Mouse (Mus musculus) cerebellum, adult 2 months (tissue): ENCODE measurements around the gene Hamp. TPM values are rescaled to one million over a fixed set of nuclear protein-coding genes. Genes with fewer than 3 reads are reported as not detected.
A peak's percentile ranks its signal among the peaks of the same experiment; 100 is the strongest.

ENCODE experiments used
- DNase-seq, 2 experiments: peaks; one replicate each; pipeline ENCODE4 v3.0.0; 2021
- H3K27ac ChIP-seq: fragments of 200-500 bp; 2 replicates; pipeline ENCODE4 v1.5.1; 2012; ENCODE audit warnings: low read length, control low read depth, inconsistent platforms; ENCODE audit not compliant: insufficient read depth
- H3K27me3 ChIP-seq: fragments of 200-500 bp; 2 replicates; pipeline ENCODE4 v1.6.1; 2012; ENCODE audit warnings: inconsistent platforms, mild to moderate bottlenecking, low read length, moderate library complexity; ENCODE audit not compliant: control insufficient read depth, insufficient read depth
- H3K4me1 ChIP-seq: fragments of 200-500 bp; 2 replicates; pipeline ENCODE4 v1.6.1; 2011; ENCODE audit warnings: low read length; ENCODE audit not compliant: control insufficient read depth, insufficient read depth
- H3K4me3 ChIP-seq: fragments of 200-500 bp; replicated peaks from 2 replicates; pipeline ENCODE3; 2011; ENCODE audit warnings: mild to moderate bottlenecking, low read depth, low read length, control low read depth; ENCODE audit not compliant: insufficient read depth
- CTCF ChIP-seq: fragments of 200-500 bp; IDR thresholded peaks from 2 replicates; pipeline ENCODE4 v1.5.1; 2011; ENCODE audit warnings: low read depth, mild to moderate bottlenecking, control low read depth, low read length, moderate library complexity, borderline replicate concordance; ENCODE audit not compliant: insufficient read depth
- POLR2A ChIP-seq: fragments of 200-500 bp; IDR thresholded peaks from 2 replicates; pipeline ENCODE4 v1.6.1; 2011; ENCODE audit warnings: low read length, control low read depth, borderline replicate concordance; ENCODE audit not compliant: insufficient read depth
- WGBS: fragments of 180-500 bp; shearing (Covaris S2); methylation state at CpG from one replicate; pipeline ENCODE4 v1.1.7; 2018; 5-methylcytosine and 5-hydroxymethylcytosine counted together
- polyA plus RNA-seq: library from polyadenylated mRNA; depleted of rRNA; stranded (reverse); fragments of >200 nt; gene quantifications from 2 replicates; pipeline ENCODE4 v1.2.3, GENCODE M21; 2012; rRNA removed

Gene Hamp
- polyA plus RNA-seq, 1 experiment, result not detected

GRCm38 (mm10) chr7:30908277-30908991 is 35.4 kb downstream of the Hamp start:
- Histone ChIP-seq H3K27me3 (no peaks in the 10 kb centered on the region), H3K4me1 (no peaks in the 10 kb centered on the region), H3K4me3 (no peak overlapping the region), H3K27ac (no peak overlapping the region)
- no peak for DNase-seq
- TF ChIP-seq CTCF (no peak), POLR2A (no peak)
- WGBS, result 4% methylated on average over 26 of the region's 26 CpGs

GRCm38 (mm10) chr7:30904042-30904441 is 39.8 kb downstream of the Hamp start:
- Histone ChIP-seq H3K4me3 (no peak overlapping the region), H3K4me1 (no peaks in the 10 kb centered on the region), H3K27ac (no peak overlapping the region), H3K27me3 (no peaks in the 10 kb centered on the region)
- 46% methylated on average over 4 of the region's 4 CpGs for WGBS
- TF ChIP-seq CTCF (peak; percentile 29; the same call in 1 of the 2 replicates), POLR2A (no peak)
- DNase-seq, result no peak

- 88% methylated on average over 3 of the region's 3 CpGs for WGBS
Measured at GRCm38 (mm10) chr7:30895217-30895616, 48.6 kb downstream of the Hamp start.

GRCm38 (mm10) chr7:30892515-30892914 is 51.3 kb downstream of the Hamp start:
- H3K27me3 ChIP-seq, result no peaks in the 10 kb centered on the region
- H3K4me3 ChIP-seq, result no peak overlapping the region
- TF ChIP-seq POLR2A (no peak), CTCF (no peak)
- WGBS, result 58% methylated on average over 3 of the region's 3 CpGs
- no peak for DNase-seq
- H3K27ac ChIP-seq, result no peak overlapping the region
- H3K4me1 ChIP-seq, result no peaks in the 10 kb centered on the region

More at GRCm38 (mm10) chr7:30895217-30895616, 48.6 kb downstream of the Hamp start:
- Histone ChIP-seq H3K27me3 (no peaks in the 10 kb centered on the region), H3K4me1 (no peaks in the 10 kb centered on the region), H3K27ac (no peak overlapping the region), H3K4me3 (no peak overlapping the region)
- DNase-seq, result no peak
- TF ChIP-seq CTCF (no peak), POLR2A (no peak)

Other genes starting within 250 kb of the Hamp start
- not detected in 2 replicates for gene 2200002J24Rik, start 245.1 kb downstream of the Hamp start, polyA plus RNA-seq
- 0.33 and 0.39 TPM in 2 replicates for gene Atp4a, start 231.8 kb downstream of the Hamp start, polyA plus RNA-seq
- 247 TPM in 2 replicates for gene Tmem147, start 214.5 kb downstream of the Hamp start, polyA plus RNA-seq
- not detected in 2 replicates for gene Gapdhs, start 200.4 kb downstream of the Hamp start, polyA plus RNA-seq
- 6.3 and 6.9 TPM in 2 replicates for gene Sbsn, start 192.6 kb downstream of the Hamp start, polyA plus RNA-seq
- gene Dmkn, start 180.3 kb downstream of the Hamp start, polyA plus RNA-seq, result 1.4 and 1.8 TPM in 2 replicates
- not detected in 2 replicates for gene Krtdap, start 156.1 kb downstream of the Hamp start, polyA plus RNA-seq
- 0.03 TPM in 1 of 2 replicates, not detected in the other for gene Ffar2, start 120.3 kb downstream of the Hamp start, polyA plus RNA-seq
- not detected in 2 replicates for gene Ffar3, start 87.9 kb downstream of the Hamp start, polyA plus RNA-seq
- not detected in 2 replicates for gene Ffar1, start 82.5 kb downstream of the Hamp start, polyA plus RNA-seq
- 0.11 and 0.19 TPM in 2 replicates for gene Cd22, start 63.7 kb downstream of the Hamp start, polyA plus RNA-seq
- 683 and 783 TPM in 2 replicates for gene Mag, start 29.2 kb downstream of the Hamp start, polyA plus RNA-seq
- gene Hamp2, start 19.4 kb downstream of the Hamp start, polyA plus RNA-seq, result not detected in 2 replicates
- gene Usf2, start 12.8 kb upstream of the Hamp start, polyA plus RNA-seq, result 226 and 230 TPM in 2 replicates
- 9.2 and 9.4 TPM in 2 replicates for gene Lsr, start 29.4 kb upstream of the Hamp start, polyA plus RNA-seq
- gene Fam187b, start 29.8 kb upstream of the Hamp start, polyA plus RNA-seq, result 0.13 and 0.29 TPM in 2 replicates
- gene Fxyd5, start 98.4 kb upstream of the Hamp start, polyA plus RNA-seq, result 9.0 and 14.8 TPM in 2 replicates
- 72.5 and 99.7 TPM in 2 replicates for gene Fxyd7, start 107.4 kb upstream of the Hamp start, polyA plus RNA-seq
- 202 and 222 TPM in 2 replicates for gene Fxyd1, start 113.2 kb upstream of the Hamp start, polyA plus RNA-seq
- gene Lgi4, start 115.3 kb upstream of the Hamp start, polyA plus RNA-seq, result 48.9 and 54.2 TPM in 2 replicates
- 1.3 and 1.4 TPM in 2 replicates for gene Fxyd3, start 132.7 kb upstream of the Hamp start, polyA plus RNA-seq
- gene Hpn, start 171.3 kb upstream of the Hamp start, polyA plus RNA-seq, result 9.4 and 10.8 TPM in 2 replicates
- 1,376 and 1,380 TPM in 2 replicates for gene Scn1b, start 183.0 kb upstream of the Hamp start, polyA plus RNA-seq
- gene Gramd1a, start 211.9 kb upstream of the Hamp start, polyA plus RNA-seq, result 148 and 153 TPM in 2 replicates